Mouse (Mus musculus): ENCODE measurements at regions not wholly inside any gene's neighbourhood (a gene's known extent, or its start where the extent isn't known, plus 50 kb on each side); places are given as distances from the start of the nearest gene placed in this dataset.

- TF ChIP-seq CTCF (IDR thresholded peaks at IDR 0.05; ENCODE audit: low read depth) = no peak
- TF ChIP-seq EP300 (optimal IDR thresholded peaks at IDR 0.05) = no peak
Observed at GRCm38 (mm10) chr10:39272387-39272949, 96.2 kb upstream of the Fyn start.
